Mouse (Mus musculus) ES-E14 (cell line): Measurements from ENCODE around the gene Olfm1.

Experiments used
- CHD2 ChIP-seq: IDR thresholded peaks from 2 replicates; pipeline ENCODE4 v1.6.1; 2014; ENCODE audit warnings: mild to moderate bottlenecking, low read depth, low read length, inconsistent platforms
- HCFC1 ChIP-seq: IDR thresholded peaks from 2 replicates; pipeline ENCODE4 v1.6.1; 2012; ENCODE audit warnings: low read length, inconsistent platforms, borderline replicate concordance; ENCODE audit not compliant: insufficient read depth
- MAFK ChIP-seq: IDR thresholded peaks from 2 replicates; pipeline ENCODE4 v1.6.1; 2014; ENCODE audit warnings: mild to moderate bottlenecking, low read depth, low read length, inconsistent platforms; ENCODE audit not compliant: insufficient read depth
- ZC3H11A ChIP-seq: IDR thresholded peaks from 2 replicates; pipeline ENCODE4 v1.6.1; 2012; ENCODE audit warnings: low read depth, mild to moderate bottlenecking, inconsistent platforms, low read length, borderline replicate concordance
- ZNF384 ChIP-seq: IDR thresholded peaks from 2 replicates; pipeline ENCODE4 v1.6.1; 2012; ENCODE audit warnings: low read depth, low read length, inconsistent platforms

- TF ChIP-seq ZNF384 (no peak), ZC3H11A (no peak), CHD2 (no peak), HCFC1 (no peak), MAFK (no peak)
Observed at GRCm38 (mm10) chr2:28207200-28207750, 14.5 kb downstream of the Olfm1 start.
